Mouse (Mus musculus) brain, embryonic 14.5 days (tissue): ENCODE measurements around the gene Sbk3.

Source experiments
- CTCF ChIP-seq: fragments of 200-500 bp; IDR thresholded peaks from 2 replicates; pipeline ENCODE4 v1.5.1; 2012; ENCODE audit warnings: inconsistent platforms, mild to moderate bottlenecking, moderate library complexity, borderline replicate concordance; ENCODE audit not compliant: insufficient read depth, insufficient read length; ENCODE audit errors: extremely low read depth
- POLR2A ChIP-seq: fragments of 200-500 bp; IDR thresholded peaks from 2 replicates; pipeline ENCODE4 v1.6.1; 2012; ENCODE audit warnings: mild to moderate bottlenecking, inconsistent platforms, borderline replicate concordance; ENCODE audit not compliant: poor library complexity, insufficient read depth, insufficient read length, severe bottlenecking; ENCODE audit errors: extremely low read depth

DNA sequence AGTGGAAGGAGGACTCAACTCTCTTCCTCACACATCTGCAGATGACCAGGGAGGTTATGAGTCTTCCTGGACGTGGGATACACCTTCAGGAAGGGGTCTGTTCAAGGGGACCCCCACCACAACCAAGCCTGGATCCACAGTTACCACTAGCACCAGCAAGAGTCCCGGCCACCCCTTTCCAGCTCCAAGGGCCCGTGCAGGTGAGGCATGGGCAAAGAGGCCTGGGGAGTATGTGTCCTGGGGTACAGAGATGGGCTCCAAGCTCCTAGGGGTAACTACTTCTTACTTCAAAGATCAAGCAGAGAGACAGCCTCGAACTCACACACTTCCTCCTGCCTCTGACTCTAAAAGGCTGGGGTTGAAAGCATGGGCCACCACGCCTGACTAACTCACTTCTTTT lies 28.3 kb downstream of the Sbk3 start:
- TF ChIP-seq POLR2A: no peak
- no peak for TF ChIP-seq CTCF
